Mouse (Mus musculus) liver, embryonic 13.5 days (tissue): ENCODE data around the gene Zfp408. TPM values are rescaled to one million over a fixed set of nuclear protein-coding genes. Genes with fewer than 3 reads are reported as not detected.
A peak's percentile ranks its signal among the peaks of the same experiment; 100 is the strongest.
"Not testable (repeated sequence)": the region's sequence is repeated elsewhere in the genome, so short reads cannot be mapped to it uniquely, and the experiment has no call there.

Experiments used
- ATAC-seq: fragments of 200-750 bp; cut with Nextera tagmentation; 2 replicates; pipeline ENCODE4 v1.8.0; 2017; ENCODE audit warnings: low read depth, mild to moderate bottlenecking, moderate number of reproducible peaks, moderate library complexity
- DNase-seq: peaks from one replicate; pipeline ENCODE4 v3.0.0; 2022
- H3K27ac ChIP-seq: fragments of 300-500 bp; sonication (generic); 2 replicates; pipeline ENCODE4 v1.5.1; 2015; ENCODE audit warnings: moderate library complexity, mild to moderate bottlenecking, inconsistent platforms
- H3K27me3 ChIP-seq: fragments of 300-500 bp; sonication (generic); 2 replicates; pipeline ENCODE4 v1.6.1; 2015; ENCODE audit warnings: mild to moderate bottlenecking, inconsistent platforms
- H3K36me3 ChIP-seq: fragments of 300-500 bp; sonication (generic); 2 replicates; pipeline ENCODE4 v1.6.1; 2015; ENCODE audit warnings: mild to moderate bottlenecking, inconsistent platforms
- H3K4me1 ChIP-seq: fragments of 300-500 bp; sonication (generic); replicated peaks from 2 replicates; pipeline ENCODE4 v1.6.1; 2015; ENCODE audit warnings: inconsistent platforms
- H3K4me2 ChIP-seq: fragments of 300-500 bp; sonication (generic); 2 replicates; pipeline ENCODE4 v1.6.1; 2015; ENCODE audit warnings: inconsistent platforms, mild to moderate bottlenecking, moderate library complexity
- H3K4me3 ChIP-seq: fragments of 300-500 bp; sonication (generic); replicated peaks from 2 replicates; pipeline ENCODE4 v1.5.1; 2015; ENCODE audit warnings: mild to moderate bottlenecking, inconsistent platforms
- H3K9ac ChIP-seq: fragments of 300-500 bp; sonication (generic); 2 replicates; pipeline ENCODE4 v1.6.1; 2015; ENCODE audit warnings: mild to moderate bottlenecking, inconsistent platforms
- H3K9me3 ChIP-seq: fragments of 300-500 bp; sonication (generic); replicated peaks from 2 replicates; pipeline ENCODE4 v1.6.1; 2016; ENCODE audit warnings: inconsistent platforms
- WGBS: fragments of 180-500 bp; shearing (Covaris S2); methylation state at CpG from one replicate; pipeline ENCODE4 v1.1.7; 2015; ENCODE audit not compliant: insufficient replicate concordance; 5-methylcytosine and 5-hydroxymethylcytosine counted together
- polyA plus RNA-seq: library from polyadenylated mRNA; unstranded; fragments of >200 nt; fragmentation: Nextera tagmentation; extraction: Ambion mirVana; gene quantifications from 2 replicates; pipeline ENCODE4 v1.2.1, GENCODE M21; 2015

Gene Zfp408
- polyA plus RNA-seq, 1 experiment from 2014 or later: 2.1 TPM

- peaks cover 55% of the 10 kb centered on the region for H3K4me1 ChIP-seq
- no peaks in the 10 kb centered on the region for H3K9me3 ChIP-seq
- peak overlapping the region; percentile 56 for H3K4me2 ChIP-seq
- H3K36me3 ChIP-seq: peaks cover 2% of the 10 kb centered on the region; the same call in 1 of the 2 replicates
- H3K27ac ChIP-seq: peak overlapping the region; percentile 74
- no peaks in the 10 kb centered on the region for H3K27me3 ChIP-seq
- DNase-seq (peak; percentile 66), ATAC-seq (peak; percentile 70)
- H3K4me3 ChIP-seq: peak overlapping the region; percentile 49
- WGBS: 27% methylated on average over 9 of the region's 9 CpGs
- H3K9ac ChIP-seq: peak overlapping the region; percentile 67
Measured at GRCm38 (mm10) chr2:91634841-91635240, 14.8 kb downstream of the Zfp408 start.

DNA sequence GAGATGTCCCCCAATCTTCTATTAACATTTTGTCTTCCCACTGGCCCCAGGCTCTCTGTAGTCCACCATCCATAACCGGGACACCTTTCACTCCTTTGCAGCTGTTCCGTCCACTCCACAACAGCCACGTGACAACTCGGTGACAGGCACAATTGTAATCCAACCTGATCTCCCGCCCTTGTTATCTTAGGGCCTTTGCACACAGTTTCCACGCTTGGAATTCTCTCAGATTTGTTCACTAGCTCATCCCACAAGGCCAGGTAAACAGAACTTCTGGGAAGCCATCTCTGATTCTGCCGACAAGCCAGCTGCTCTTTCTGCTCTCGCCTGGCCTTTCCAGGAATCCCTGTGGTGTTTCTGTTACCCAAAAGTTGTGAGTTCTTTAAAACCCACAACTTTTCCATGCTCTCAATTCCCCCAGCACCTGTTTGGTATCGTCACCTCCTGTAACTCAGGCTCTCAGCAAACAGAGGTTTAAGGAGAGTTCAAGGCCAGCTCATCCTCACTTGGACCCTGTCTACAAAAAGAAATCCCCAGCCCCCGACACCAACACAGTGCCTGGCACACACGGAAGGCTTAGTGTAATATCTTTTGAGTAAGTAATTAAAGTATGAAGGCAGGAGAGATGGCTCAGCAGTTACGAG, 16.1 kb downstream of the Zfp408 start:
- H3K4me2 ChIP-seq: peak overlapping the region; percentile 56
- H3K4me3 ChIP-seq: peak overlapping the region; percentile 12; the same call in 1 of the 2 replicates
- peaks cover 2% of the 10 kb centered on the region; the same call in 1 of the 2 replicates for H3K36me3 ChIP-seq
- peaks cover 50% of the 10 kb centered on the region for H3K4me1 ChIP-seq
- 0 out of 2 replicates have a peak overlapping the region, but pooled peaks have one; percentile 1 for H3K27ac ChIP-seq
- 62% methylated on average over 12 of the region's 12 CpGs for WGBS
- H3K9me3 ChIP-seq: no peaks in the 10 kb centered on the region
- no peak for DNase-seq
- no peaks in the 10 kb centered on the region for H3K27me3 ChIP-seq
- no peak for ATAC-seq
- H3K9ac ChIP-seq: no peak overlapping the region

DNA sequence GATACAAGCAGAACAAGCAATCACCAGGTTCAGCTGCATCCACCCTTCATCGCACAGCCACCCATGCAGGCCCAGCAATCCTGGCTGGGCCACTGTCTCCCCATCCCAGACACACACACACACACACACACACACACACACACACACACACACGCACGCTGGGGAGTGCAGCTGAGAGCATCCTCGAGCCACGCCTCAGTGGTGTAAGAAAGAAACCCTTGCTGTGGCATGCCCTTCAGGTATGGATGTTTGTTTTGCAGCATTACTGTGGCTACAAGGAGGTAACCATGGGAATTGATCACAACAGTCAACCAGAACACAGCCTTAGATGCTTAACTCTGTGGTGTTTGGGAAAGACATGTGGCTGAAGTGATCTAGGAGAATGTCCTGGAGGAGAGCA, 17.3 kb downstream of the Zfp408 start:
- ATAC-seq: no peak
- Histone ChIP-seq H3K4me1 (peaks cover 50% of the 10 kb centered on the region), H3K4me3 (no peak overlapping the region), H3K27ac (no peak overlapping the region), H3K36me3 (peaks cover 2% of the 10 kb centered on the region; the same call in 1 of the 2 replicates), H3K4me2 (0 out of 2 replicates have a peak overlapping the region, but pooled peaks have one; percentile 56), H3K9me3 (no peaks in the 10 kb centered on the region), H3K9ac (no peak overlapping the region), H3K27me3 (no peaks in the 10 kb centered on the region)
- DNase-seq: no peak
- 74% methylated on average over 5 of the region's 5 CpGs for WGBS

DNA sequence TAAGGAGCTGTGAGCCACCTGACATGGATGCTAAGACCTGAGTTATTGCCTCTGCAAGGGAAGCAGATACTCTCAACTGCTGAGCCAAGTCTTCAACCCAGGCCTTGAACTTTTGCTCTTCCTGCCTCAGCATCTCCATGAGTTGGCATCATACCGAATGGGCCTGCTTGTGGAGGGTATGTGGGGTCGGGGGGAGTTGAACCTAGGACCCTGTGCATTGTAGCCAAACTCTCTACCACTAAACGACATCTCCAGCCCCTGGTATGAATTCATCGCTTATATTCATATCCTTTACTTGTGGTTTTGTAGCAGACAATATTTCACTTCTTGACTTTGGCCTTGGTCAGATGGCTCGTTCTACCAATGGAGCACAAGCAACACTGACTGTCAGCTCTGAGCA, 17.8 kb downstream of the Zfp408 start:
- Histone ChIP-seq H3K27me3 (no peaks in the 10 kb centered on the region), H3K4me1 (peaks cover 47% of the 10 kb centered on the region), H3K36me3 (peaks cover 2% of the 10 kb centered on the region; the same call in 1 of the 2 replicates), H3K9ac (no peak overlapping the region), H3K27ac (no peak overlapping the region), H3K9me3 (no peaks in the 10 kb centered on the region), H3K4me2 (no peak overlapping the region), H3K4me3 (no peak overlapping the region)
- 69% methylated on average over 5 of the region's 5 CpGs for WGBS
- DNase-seq: no peak
- ATAC-seq: no peak

GRCm38 (mm10) chr2:91630384-91630783, 19.2 kb downstream of the Zfp408 start:
- DNase-seq: no peak
- ATAC-seq: no peak
- Histone ChIP-seq H3K4me2 (no peak overlapping the region), H3K4me1 (peaks cover 33% of the 10 kb centered on the region), H3K36me3 (peaks cover 2% of the 10 kb centered on the region; the same call in 1 of the 2 replicates), H3K4me3 (no peak overlapping the region), H3K9ac (no peak overlapping the region), H3K9me3 (no peaks in the 10 kb centered on the region), H3K27ac (no peak overlapping the region), H3K27me3 (no peaks in the 10 kb centered on the region)
- 82% methylated on average over 12 of the region's 12 CpGs for WGBS

DNA sequence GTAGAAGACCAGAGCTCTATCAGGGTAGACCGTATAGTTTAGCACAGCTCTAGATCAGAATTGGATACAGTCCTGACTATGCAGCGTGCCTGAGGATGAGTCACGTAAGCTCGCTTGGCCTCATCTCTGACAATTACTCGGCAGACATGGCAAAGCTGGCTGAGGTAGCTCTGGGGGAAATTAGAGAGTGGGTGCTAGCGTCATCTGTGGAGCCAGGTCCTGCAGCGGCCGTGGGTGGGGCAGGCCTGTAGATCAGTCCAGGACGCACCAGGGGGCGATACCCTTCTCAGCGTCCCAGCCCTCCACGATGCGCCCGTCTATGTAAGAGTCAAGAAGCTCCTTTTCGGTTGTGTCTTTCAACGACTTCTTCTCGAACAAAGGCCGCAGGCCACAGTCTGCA, 19.9 kb downstream of the Zfp408 start:
- Histone ChIP-seq H3K4me1 (peaks cover 26% of the 10 kb centered on the region), H3K27ac (no peak overlapping the region), H3K36me3 (peaks cover 2% of the 10 kb centered on the region; the same call in 1 of the 2 replicates), H3K4me3 (no peak overlapping the region), H3K9ac (no peak overlapping the region), H3K4me2 (no peak overlapping the region), H3K9me3 (no peaks in the 10 kb centered on the region), H3K27me3 (no peaks in the 10 kb centered on the region)
- DNase-seq (no peak), ATAC-seq (no peak)
- 75% methylated on average over 18 of the region's 18 CpGs for WGBS

GRCm38 (mm10) chr2:91628171-91628570, 21.4 kb downstream of the Zfp408 start:
- Histone ChIP-seq H3K9ac (no peak overlapping the region), H3K4me1 (peaks cover 14% of the 10 kb centered on the region), H3K27me3 (no peaks in the 10 kb centered on the region), H3K4me3 (no peak overlapping the region), H3K36me3 (peaks cover 5% of the 10 kb centered on the region), H3K9me3 (no peaks in the 10 kb centered on the region), H3K4me2 (no peak overlapping the region), H3K27ac (no peak overlapping the region)
- WGBS: 81% methylated on average over 8 of the region's 8 CpGs
- no peak for ATAC-seq
- DNase-seq: no peak

- H3K9ac ChIP-seq: no peak overlapping the region
- H3K9me3 ChIP-seq: no peaks in the 10 kb centered on the region
- H3K36me3 ChIP-seq: peaks cover 8% of the 10 kb centered on the region
- H3K27ac ChIP-seq: no peak overlapping the region
- DNase-seq: no peak
- no peak for ATAC-seq
- H3K4me3 ChIP-seq: no peak overlapping the region
- H3K27me3 ChIP-seq: no peaks in the 10 kb centered on the region
- WGBS: 55% methylated on average over 5 of the region's 5 CpGs
- H3K4me2 ChIP-seq: no peak overlapping the region
- H3K4me1 ChIP-seq: peaks cover 8% of the 10 kb centered on the region; the same call in 1 of the 2 replicates
Measured at GRCm38 (mm10) chr2:91627486-91627885, 22.1 kb downstream of the Zfp408 start.

DNA sequence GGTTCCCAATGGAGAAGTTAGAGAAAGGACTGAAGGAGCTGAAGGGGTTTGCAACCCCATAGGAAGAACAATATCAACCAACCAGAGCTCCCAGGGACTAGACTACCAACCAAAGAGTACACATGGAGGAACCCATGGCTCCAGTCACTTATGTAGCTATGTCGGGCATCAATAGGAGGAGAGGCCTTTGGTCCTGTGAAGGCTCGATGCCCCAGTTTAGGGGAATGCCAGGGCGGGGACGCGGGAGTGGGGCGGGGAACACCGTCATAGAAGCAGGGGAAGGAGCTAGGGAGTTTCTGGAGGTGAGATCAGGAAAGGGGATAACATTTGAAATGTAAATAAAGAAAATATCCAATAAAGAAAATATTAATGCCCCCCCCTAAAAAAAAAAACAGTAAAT, 26.2 kb downstream of the Zfp408 start:
- not testable (repeated sequence) for H3K4me1 ChIP-seq, H3K9me3 ChIP-seq, H3K27ac ChIP-seq, ATAC-seq, H3K27me3 ChIP-seq, H3K9ac ChIP-seq, H3K4me3 ChIP-seq, DNase-seq, H3K4me2 ChIP-seq
- H3K36me3 ChIP-seq: peaks cover 47% of the 10 kb centered on the region
- 88% methylated on average over 7 of the region's 7 CpGs for WGBS

- no peaks in the 10 kb centered on the region for H3K4me1 ChIP-seq
- H3K27me3 ChIP-seq: no peaks in the 10 kb centered on the region
- H3K36me3 ChIP-seq: peaks cover 57% of the 10 kb centered on the region
- no peaks in the 10 kb centered on the region for H3K9me3 ChIP-seq
- 92% methylated on average over 5 of the region's 5 CpGs for WGBS
- DNase-seq (no peak), ATAC-seq (no peak)
- no peak overlapping the region for H3K27ac ChIP-seq
- H3K9ac ChIP-seq: no peak overlapping the region
- no peak overlapping the region for H3K4me3 ChIP-seq
- no peak overlapping the region for H3K4me2 ChIP-seq
Measured at GRCm38 (mm10) chr2:91622356-91622755, 27.2 kb downstream of the Zfp408 start.

- not testable (repeated sequence) for H3K9ac ChIP-seq, H3K27me3 ChIP-seq, ATAC-seq, H3K27ac ChIP-seq, H3K4me3 ChIP-seq, H3K4me1 ChIP-seq, H3K9me3 ChIP-seq, DNase-seq, H3K4me2 ChIP-seq
- H3K36me3 ChIP-seq: peaks cover 77% of the 10 kb centered on the region
Measured at GRCm38 (mm10) chr2:91609370-91609769, 40.2 kb downstream of the Zfp408 start.

- no peak for DNase-seq
Measured at GRCm38 (mm10) chr2:91602389-91602788, 47.2 kb downstream of the Zfp408 start.

More at GRCm38 (mm10) chr2:91602389-91602788, 47.2 kb downstream of the Zfp408 start:
- Histone ChIP-seq H3K4me3 (no peak overlapping the region), H3K9me3 (no peaks in the 10 kb centered on the region), H3K9ac (no peak overlapping the region), H3K27ac (no peak overlapping the region), H3K27me3 (no peaks in the 10 kb centered on the region), H3K4me1 (no peaks in the 10 kb centered on the region), H3K4me2 (no peak overlapping the region), H3K36me3 (peaks cover 86% of the 10 kb centered on the region)
- ATAC-seq: no peak
- WGBS: 81% methylated on average over 4 of the region's 4 CpGs
